In the genomic region with DNA sequence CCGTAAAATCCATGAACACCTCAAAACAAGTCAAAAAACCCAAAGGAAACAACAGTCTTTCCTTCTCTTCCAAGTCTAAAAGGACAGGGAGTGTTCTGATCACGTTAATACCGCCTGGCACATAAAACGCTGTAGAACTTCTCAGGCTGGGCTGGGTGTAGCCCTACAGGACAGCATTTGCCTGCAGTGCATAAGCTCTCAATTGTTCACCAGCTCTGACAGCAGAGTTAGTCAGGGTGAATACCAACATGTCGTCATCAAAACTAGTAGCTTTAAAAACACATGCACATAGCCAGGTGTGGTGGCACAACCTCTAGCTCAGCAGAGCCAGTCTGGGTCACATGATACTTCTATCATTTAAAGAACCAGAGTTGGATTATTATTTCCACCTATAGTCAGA, we compare ENCODE assay signal across 25 mouse cellular contexts. TPM values are rescaled to one million over a fixed set of nuclear protein-coding genes. Genes with fewer than 3 reads are reported as not detected.
DNase-seq lines count a peak whose midpoint lies in the region; ATAC-seq and TF ChIP-seq lines count a peak whose summit lies in the region.
"Had no signal": no experiment of that assay in that cellular context is flagged by ENCODE, and none has a peak within 500 bp of the region (broad histone marks: within the 10 kb centered on the region; RNA-seq: fewer than 3 reads in every experiment).

No protein-coding gene starts in this region.

- H3K79me2 ChIP-seq in C2C12 (ENCODE audit: control insufficient read depth, insufficient read depth), result peaks cover 72% of the 10 kb centered on the region

- WGBS in kidney, embryonic 16.5 days, result 85% methylated on average over 5 of the region's 5 CpGs
- 89% methylated on average over 5 of the region's 5 CpGs for WGBS in stomach, embryonic 15.5 days

- no peak overlapping the region for H3K4me2 ChIP-seq in kidney, embryonic 16.5 days (replicated peaks; ENCODE audit: low read depth, low read length)
- no peak overlapping the region for H3K4me2 ChIP-seq in stomach, embryonic 15.5 days
- H3K4me2 ChIP-seq: embryonic facial prominence, embryonic 15.5 days; hindbrain, embryonic 12.5 days; midbrain, embryonic 13.5 days had no signal

- TF ChIP-seq CTCF in C2C12 (IDR thresholded peaks at IDR 0.05; ENCODE audit: control insufficient read depth, insufficient read depth, insufficient read length), result no peak

- H3K27me3 ChIP-seq in kidney, embryonic 16.5 days (ENCODE audit: insufficient read depth, low read length), result no peaks in the 10 kb centered on the region
- no peaks in the 10 kb centered on the region for H3K27me3 ChIP-seq in C2C12 (ENCODE audit: control insufficient read depth, insufficient read depth, insufficient read length)
- H3K27me3 ChIP-seq in stomach, embryonic 15.5 days (replicated peaks), result no peaks in the 10 kb centered on the region
- H3K27me3 ChIP-seq: embryonic facial prominence, embryonic 15.5 days; midbrain, embryonic 13.5 days had no signal

- ATAC-seq in kidney, embryonic 16.5 days (ENCODE audit: low FRiP score, low TSS enrichment), result no peak
- ATAC-seq in stomach, embryonic 15.5 days (ENCODE audit: insufficient read depth, low FRiP score, low read depth), result no peak
- ATAC-seq: forebrain, embryonic 16.5 days; midbrain, embryonic 13.5 days had no signal

- H3K4me1 ChIP-seq in kidney, embryonic 16.5 days (ENCODE audit: insufficient read depth, low read length), result peaks cover 18% of the 10 kb centered on the region
- peaks cover 23% of the 10 kb centered on the region for H3K4me1 ChIP-seq in stomach, embryonic 15.5 days

- DNase-seq in kidney, postnatal 25 days, result no peak
- peak; percentile 38 for DNase-seq in NIH3T3 (ENCODE audit: low read depth)
- no peak for DNase-seq in urinary bladder, postnatal 36 days (ENCODE audit: low spot score in 2 of 2)
- no peak for DNase-seq in spleen, adult 18-20 months
- DNase-seq: cerebellum, adult 18-20 months; cerebellum, postnatal 36 days; gastrocnemius, postnatal 25 days; heart, adult 2 months; kidney, adult 9 months; layer of hippocampus, adult 9-11 months; lung, adult 2 months; lung, postnatal 14 days; thymus, adult 18-20 months; thymus, postnatal 36 days had no signal

- no peak overlapping the region for H3K9ac ChIP-seq in kidney, embryonic 16.5 days (replicated peaks; ENCODE audit: low read length)
- no peak overlapping the region for H3K9ac ChIP-seq in stomach, embryonic 15.5 days
- H3K9ac ChIP-seq: embryonic facial prominence, embryonic 15.5 days; hindbrain, embryonic 12.5 days; midbrain, embryonic 13.5 days had no signal

- H3K9me3 ChIP-seq in kidney, embryonic 16.5 days (ENCODE audit: low read length), result no peaks in the 10 kb centered on the region
- H3K9me3 ChIP-seq in stomach, embryonic 15.5 days, result no peaks in the 10 kb centered on the region
- H3K9me3 ChIP-seq: embryonic facial prominence, embryonic 15.5 days; forebrain, embryonic 10.5 days; hindbrain, embryonic 12.5 days; midbrain, embryonic 13.5 days had no signal

- no peak overlapping the region for H3ac ChIP-seq in C2C12 (ENCODE audit: control insufficient read depth, insufficient read length, low read depth)

- H3K79me3 ChIP-seq in C2C12 (ENCODE audit: low read depth), result peaks cover 41% of the 10 kb centered on the region

- H3K27ac ChIP-seq in kidney, embryonic 16.5 days (ENCODE audit: low read length), result 0 out of 2 replicates have a peak overlapping the region, but pooled peaks have one; percentile 66
- H3K27ac ChIP-seq in stomach, embryonic 15.5 days, result peak overlapping the region; percentile 78
- H3K27ac ChIP-seq: forebrain, embryonic 10.5 days; heart, adult 2 months; hindbrain, embryonic 12.5 days; midbrain, embryonic 13.5 days had no signal

- no peak overlapping the region for H3K4me3 ChIP-seq in kidney, embryonic 16.5 days (ENCODE audit: low read length)
- H3K4me3 ChIP-seq in C2C12 (ENCODE audit: insufficient read depth, poor library complexity, severe bottlenecking), result no peak overlapping the region
- H3K4me3 ChIP-seq in stomach, embryonic 15.5 days (replicated peaks), result no peak overlapping the region
- H3K4me3 ChIP-seq: embryonic facial prominence, embryonic 15.5 days; forebrain, embryonic 10.5 days; heart, adult 2 months; hindbrain, embryonic 12.5 days; left cerebral cortex, adult 2 months; midbrain, embryonic 13.5 days had no signal

- peaks cover 41% of the 10 kb centered on the region for H3K36me3 ChIP-seq in kidney, embryonic 16.5 days (ENCODE audit: insufficient read depth, low read length)
- H3K36me3 ChIP-seq in C2C12 (ENCODE audit: control insufficient read depth, insufficient read depth), result peaks cover 67% of the 10 kb centered on the region
- peaks cover 21% of the 10 kb centered on the region for H3K36me3 ChIP-seq in stomach, embryonic 15.5 days

TF ChIP-seq in C2C12, 6 proteins besides CTCF, POLR2A, EP300 and RAD21:
- TF ChIP-seq CEBPB (IDR thresholded peaks at IDR 0.05; ENCODE audit: low read depth) (no peak), USF1 (IDR thresholded peaks at IDR 0.05; ENCODE audit: low read depth) (peak; percentile 7)

RNA-seq across cellular contexts. Expression of gene BC029722, which starts 1.6 kb away (rescaled TPM):
- 18.9 and 20.0 TPM in 2 replicates for polyA plus RNA-seq in kidney, embryonic 16.5 days (2015; fragmentation: Nextera tagmentation; extraction: Ambion mirVana)
- polyA plus RNA-seq in C2C12 (2012; fragmentation: generic; extraction: Trizol), result 32.9 TPM
- 20.8 and 23.9 TPM in 2 replicates for polyA plus RNA-seq in stomach, embryonic 15.5 days (2015; fragmentation: Nextera tagmentation; extraction: Ambion mirVana)

RNA-seq across cellular contexts. Expression of gene Eif6, which starts 5.9 kb away (rescaled TPM):
- 216 and 233 TPM in 2 replicates for polyA plus RNA-seq in kidney, embryonic 16.5 days (2015; fragmentation: Nextera tagmentation; extraction: Ambion mirVana)
- 340 TPM for polyA plus RNA-seq in C2C12 (2012; fragmentation: generic; extraction: Trizol)
- 212 and 227 TPM in 2 replicates for polyA plus RNA-seq in stomach, embryonic 15.5 days (2015; fragmentation: Nextera tagmentation; extraction: Ambion mirVana)

RNA-seq across cellular contexts. Expression of gene Fam83c, which starts 13.9 kb away (rescaled TPM):
- polyA plus RNA-seq in kidney, embryonic 16.5 days (2015; fragmentation: Nextera tagmentation; extraction: Ambion mirVana), result 0.18 and 0.21 TPM in 2 replicates
- 0.02 TPM for polyA plus RNA-seq in C2C12 (2012; fragmentation: generic; extraction: Trizol)
- 2.4 and 2.8 TPM in 2 replicates for polyA plus RNA-seq in stomach, embryonic 15.5 days (2015; fragmentation: Nextera tagmentation; extraction: Ambion mirVana)
- polyA plus RNA-seq: heart, adult 2 months; liver, adult 2 months had no signal

RNA-seq across cellular contexts. Expression of gene Mmp24, which starts 45.6 kb away (rescaled TPM):
- polyA plus RNA-seq in kidney, embryonic 16.5 days (2015; fragmentation: Nextera tagmentation; extraction: Ambion mirVana), result 0.07 and 0.09 TPM in 2 replicates
- 0.04 TPM for polyA plus RNA-seq in C2C12 (2012; fragmentation: generic; extraction: Trizol)
- polyA plus RNA-seq in stomach, embryonic 15.5 days (2015; fragmentation: Nextera tagmentation; extraction: Ambion mirVana), result 0.22 and 0.32 TPM in 2 replicates
- polyA plus RNA-seq: heart, adult 2 months; heart, embryonic 14.5 days had no signal
